Mouse (Mus musculus) olfactory bulb, adult 2 months (tissue): ENCODE results near the gene Psg19.

Source experiments
- CTCF ChIP-seq: fragments of 200-500 bp; IDR thresholded peaks from 2 replicates; pipeline ENCODE4 v1.5.1; 2012; ENCODE audit warnings: low read depth, mild to moderate bottlenecking, low read length, moderate library complexity; ENCODE audit not compliant: insufficient read depth
- POLR2A ChIP-seq: fragments of 200-500 bp; IDR thresholded peaks from 2 replicates; pipeline ENCODE4 v1.6.1; 2012; ENCODE audit warnings: mild to moderate bottlenecking, low read depth, low read length, moderate library complexity; ENCODE audit not compliant: insufficient read depth

GRCm38 (mm10) chr7:18799129-18799528 is 809 bp upstream of the Psg19 start:
- no peak for TF ChIP-seq CTCF
- no peak for TF ChIP-seq POLR2A
